8 mouse cellular contexts compared by ENCODE assay signal in the genomic region with DNA sequence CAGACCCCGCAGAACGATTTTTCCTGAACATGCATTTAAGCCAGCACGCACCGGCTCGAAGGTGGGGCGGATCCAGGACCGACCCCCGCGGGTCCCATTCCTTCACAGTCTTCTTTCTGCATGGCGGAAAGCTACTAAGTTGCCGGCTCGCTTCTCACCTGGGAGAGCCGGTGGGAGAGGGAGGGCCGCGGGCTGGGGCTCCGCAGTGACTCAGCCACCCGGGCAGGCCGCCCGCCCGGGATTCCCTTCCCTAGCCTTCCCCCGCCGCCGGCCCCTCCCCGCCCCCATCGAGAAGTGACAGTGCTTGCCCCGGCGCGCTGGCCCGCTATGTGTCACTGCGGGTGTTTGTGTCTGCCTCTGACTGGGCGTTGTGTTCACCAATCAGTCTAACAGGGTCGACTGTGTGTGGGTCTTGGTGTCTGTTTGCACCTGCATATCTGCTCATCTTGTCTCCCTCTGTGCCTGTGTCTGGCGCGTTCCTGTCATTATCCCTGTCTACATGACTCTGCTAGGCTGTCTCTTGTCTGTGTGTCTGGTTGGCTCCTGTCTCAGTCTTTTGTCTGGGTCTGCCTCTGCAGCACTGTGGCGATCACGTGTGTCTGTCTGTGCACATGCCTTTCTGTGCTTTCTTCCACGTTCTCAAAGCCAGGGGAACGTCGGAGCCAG. TPM values are rescaled to one million over a fixed set of nuclear protein-coding genes. Genes with fewer than 3 reads are reported as not detected.
DNase-seq lines count a peak whose midpoint lies in the region; ATAC-seq and TF ChIP-seq lines count a peak whose summit lies in the region.

No protein-coding gene starts in this region.

- H3K9me3 ChIP-seq in liver, embryonic 16.5 days (replicated peaks; ENCODE audit: control insufficient read depth, low read length): no peaks in the 10 kb centered on the region
- no peaks in the 10 kb centered on the region for H3K9me3 ChIP-seq in neural tube, embryonic 13.5 days

- peaks cover 8% of the 10 kb centered on the region for H3K27me3 ChIP-seq in liver, embryonic 16.5 days (ENCODE audit: control insufficient read depth, insufficient read depth, low read depth, low read length)
- H3K27me3 ChIP-seq in neural tube, embryonic 13.5 days: no peaks in the 10 kb centered on the region

- TF ChIP-seq CTCF in cortical plate, adult 2 months (IDR thresholded peaks at IDR 0.05; ENCODE audit: extremely low read depth, insufficient read depth, low read length): no peak

- ATAC-seq in granulocyte monocyte progenitor cell, adult 5-6 weeks (replicated peaks; ENCODE audit: poor library complexity, severe bottlenecking): peak; percentile 1; the same call in 1 of the 2 replicates
- peak; percentile 14 for ATAC-seq in liver, embryonic 16.5 days (ENCODE audit: low read depth)
- ATAC-seq in neural tube, embryonic 13.5 days (ENCODE audit: low read depth): no peak

- peak overlapping the region; percentile 63 for H3K4me3 ChIP-seq in cortical plate, adult 2 months (ENCODE audit: insufficient read depth, low read length)
- H3K4me3 ChIP-seq in liver, embryonic 16.5 days (ENCODE audit: low read depth, low read length): peak overlapping the region; percentile 86
- peak overlapping the region; percentile 90 for H3K4me3 ChIP-seq in neural tube, embryonic 13.5 days

- peak overlapping the region; percentile 75 for H3K9ac ChIP-seq in liver, embryonic 16.5 days (ENCODE audit: low read depth, low read length)
- H3K9ac ChIP-seq in neural tube, embryonic 13.5 days: peak overlapping the region; percentile 100

- peak; percentile 72 for TF ChIP-seq POLR2A in cortical plate, adult 2 months (IDR thresholded peaks at IDR 0.05; ENCODE audit: extremely low read depth, insufficient read depth, low read length)

- H3K4me2 ChIP-seq in liver, embryonic 16.5 days (ENCODE audit: low read depth, low read length): peak overlapping the region; percentile 100
- H3K4me2 ChIP-seq in neural tube, embryonic 13.5 days: peak overlapping the region; percentile 96

- H3K4me1 ChIP-seq in cortical plate, adult 2 months (ENCODE audit: control insufficient read depth, insufficient read depth, low read length): peaks cover 6% of the 10 kb centered on the region
- H3K4me1 ChIP-seq in liver, embryonic 16.5 days (ENCODE audit: control insufficient read depth, low read depth, low read length): peaks cover 56% of the 10 kb centered on the region
- H3K4me1 ChIP-seq in neural tube, embryonic 13.5 days (replicated peaks): peaks cover 74% of the 10 kb centered on the region

- no peaks in the 10 kb centered on the region for H3K36me3 ChIP-seq in liver, embryonic 16.5 days (ENCODE audit: control insufficient read depth, insufficient read depth)
- H3K36me3 ChIP-seq in neural tube, embryonic 13.5 days: peaks cover 33% of the 10 kb centered on the region

- H3K27ac ChIP-seq in cortical plate, adult 2 months (ENCODE audit: insufficient read depth, low read length): peak overlapping the region; percentile 85
- peak overlapping the region; percentile 90 for H3K27ac ChIP-seq in liver, embryonic 16.5 days (ENCODE audit: low read length)
- peak overlapping the region; percentile 100 for H3K27ac ChIP-seq in neural tube, embryonic 13.5 days (replicated peaks)

- whole genome bisulfite sequencing in liver, embryonic 16.5 days (ENCODE audit: insufficient replicate concordance): under 1% methylated on average over 39 of the region's 39 CpGs
- under 1% methylated on average over 38 of the region's 39 CpGs for WGBS in neural tube, embryonic 13.5 days

- DNase-seq in spleen, postnatal 10 days (ENCODE audit: low spot score in 2 of 2): peak; percentile 56 to 73
- DNase-seq in spleen, adult 12 weeks (ENCODE audit: low spot score): no peak
- peak; percentile 65 for DNase-seq in kidney, adult 18-20 months
- peak; percentile 33 for DNase-seq in urinary bladder, postnatal 10 days (ENCODE audit: low spot score)

RNA-seq across cellular contexts. Expression of a gene that starts 1.8 kb away (rescaled TPM):
- 5.0 and 5.3 TPM in 2 replicates for polyA plus RNA-seq in cortical plate, adult 2 months (2012; rRNA removed)
- total RNA-seq in granulocyte monocyte progenitor cell, adult 5-6 weeks (2014; fragmentation: Nextera tagmentation): 12.1 and 14.4 TPM in 2 replicates
- 0.99 and 2.8 TPM in 2 replicates for total RNA-seq in granulocyte monocyte progenitor cell, adult 5-6 weeks (2017)
- polyA plus RNA-seq in liver, embryonic 16.5 days (2015; fragmentation: Nextera tagmentation; extraction: Ambion mirVana): 4.1 and 4.3 TPM in 2 replicates
- 44.8 and 47.4 TPM in 2 replicates for polyA plus RNA-seq in neural tube, embryonic 13.5 days (2015; fragmentation: Nextera tagmentation; extraction: Ambion mirVana)

RNA-seq across cellular contexts. Expression of a gene that starts 13.6 kb away (rescaled TPM):
- 6.5 and 6.8 TPM in 2 replicates for polyA plus RNA-seq in cortical plate, adult 2 months (2012; rRNA removed)
- total RNA-seq in granulocyte monocyte progenitor cell, adult 5-6 weeks (2014; fragmentation: Nextera tagmentation): not detected in 2 replicates
- total RNA-seq in granulocyte monocyte progenitor cell, adult 5-6 weeks (2017): 0.56 TPM in 1 of 2 replicates, not detected in the other
- 7.1 and 7.8 TPM in 2 replicates for polyA plus RNA-seq in liver, embryonic 16.5 days (2015; fragmentation: Nextera tagmentation; extraction: Ambion mirVana)
- polyA plus RNA-seq in neural tube, embryonic 13.5 days (2015; fragmentation: Nextera tagmentation; extraction: Ambion mirVana): 7.8 and 8.4 TPM in 2 replicates

RNA-seq across cellular contexts. Expression of a gene that starts 16.2 kb away (rescaled TPM):
- polyA plus RNA-seq in cortical plate, adult 2 months (2012; rRNA removed): 34.3 and 35.6 TPM in 2 replicates
- 22.8 and 25.2 TPM in 2 replicates for total RNA-seq in granulocyte monocyte progenitor cell, adult 5-6 weeks (2014; fragmentation: Nextera tagmentation)
- 32.7 and 38.2 TPM in 2 replicates for total RNA-seq in granulocyte monocyte progenitor cell, adult 5-6 weeks (2017)
- 9.5 and 9.9 TPM in 2 replicates for polyA plus RNA-seq in liver, embryonic 16.5 days (2015; fragmentation: Nextera tagmentation; extraction: Ambion mirVana)
- polyA plus RNA-seq in neural tube, embryonic 13.5 days (2015; fragmentation: Nextera tagmentation; extraction: Ambion mirVana): 36.2 and 39.2 TPM in 2 replicates

RNA-seq across cellular contexts. Expression of a gene that starts 16.4 kb away (rescaled TPM):
- 215 and 222 TPM in 2 replicates for polyA plus RNA-seq in cortical plate, adult 2 months (2012; rRNA removed)
- 164 and 170 TPM in 2 replicates for total RNA-seq in granulocyte monocyte progenitor cell, adult 5-6 weeks (2014; fragmentation: Nextera tagmentation)
- total RNA-seq in granulocyte monocyte progenitor cell, adult 5-6 weeks (2017): 112 and 181 TPM in 2 replicates
- 73.4 and 76.8 TPM in 2 replicates for polyA plus RNA-seq in liver, embryonic 16.5 days (2015; fragmentation: Nextera tagmentation; extraction: Ambion mirVana)
- polyA plus RNA-seq in neural tube, embryonic 13.5 days (2015; fragmentation: Nextera tagmentation; extraction: Ambion mirVana): 112 and 117 TPM in 2 replicates

RNA-seq across cellular contexts. Expression of a gene that starts 42.5 kb away (rescaled TPM):
- 242 and 274 TPM in 2 replicates for polyA plus RNA-seq in cortical plate, adult 2 months (2012; rRNA removed)
- total RNA-seq in granulocyte monocyte progenitor cell, adult 5-6 weeks (2014; fragmentation: Nextera tagmentation): 37.0 and 59.8 TPM in 2 replicates
- total RNA-seq in granulocyte monocyte progenitor cell, adult 5-6 weeks (2017): 26.9 and 37.7 TPM in 2 replicates
- 5.0 and 5.7 TPM in 2 replicates for polyA plus RNA-seq in liver, embryonic 16.5 days (2015; fragmentation: Nextera tagmentation; extraction: Ambion mirVana)
- polyA plus RNA-seq in neural tube, embryonic 13.5 days (2015; fragmentation: Nextera tagmentation; extraction: Ambion mirVana): 82.3 and 84.6 TPM in 2 replicates
